Mouse (Mus musculus) gastrocnemius, postnatal 10 days (tissue): ENCODE measurements around the gene Rasal2. TPM values are rescaled to one million over a fixed set of nuclear protein-coding genes. Genes with fewer than 3 reads are reported as not detected.

Source experiments
- DNase-seq: peaks from one replicate; pipeline ENCODE4 v3.0.0; 2021; ENCODE audit warnings: mixed read lengths
- total RNA-seq, 2 experiments: library from RNA; stranded (reverse); gene quantifications; 2 replicates each; pipeline ENCODE4 v1.2.3; 2021

Gene Rasal2
- total RNA-seq, 2 experiments from 2014 or later = 13.1 to 17.4 TPM

DNA sequence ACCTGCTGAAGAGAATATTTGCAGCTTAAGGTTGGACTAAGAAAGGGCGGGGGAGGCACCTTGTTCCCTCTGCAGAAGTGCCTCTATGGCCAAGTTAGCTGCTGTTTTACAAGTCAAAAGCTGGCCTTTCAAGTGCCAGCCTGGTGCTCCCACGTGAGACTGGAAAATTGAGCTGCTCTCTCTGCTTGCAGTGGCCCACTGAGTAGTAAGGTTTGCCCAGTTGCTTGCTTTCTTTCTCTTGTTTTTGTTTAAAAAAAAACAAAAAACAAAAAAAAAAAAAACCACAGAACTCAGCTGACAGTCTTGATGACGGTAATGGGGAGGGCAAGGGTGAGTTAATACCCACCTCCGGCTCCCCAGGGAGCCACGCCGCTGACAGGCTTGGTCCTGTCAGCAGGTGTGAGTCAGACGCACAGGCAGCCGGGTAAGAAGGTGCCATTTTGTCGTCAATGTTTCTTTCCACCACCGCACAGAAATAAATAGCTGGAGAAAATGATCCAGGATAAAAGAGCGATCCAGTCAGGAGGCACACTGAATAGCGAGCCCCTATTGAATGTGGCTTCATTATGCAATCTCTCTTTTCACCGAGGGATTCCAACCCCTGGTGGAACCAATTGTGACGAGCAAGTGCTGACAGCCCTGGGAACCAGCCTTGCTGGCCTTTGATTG lies 27.7 kb upstream of the Rasal2 start:
- DNase-seq = no peak

DNA sequence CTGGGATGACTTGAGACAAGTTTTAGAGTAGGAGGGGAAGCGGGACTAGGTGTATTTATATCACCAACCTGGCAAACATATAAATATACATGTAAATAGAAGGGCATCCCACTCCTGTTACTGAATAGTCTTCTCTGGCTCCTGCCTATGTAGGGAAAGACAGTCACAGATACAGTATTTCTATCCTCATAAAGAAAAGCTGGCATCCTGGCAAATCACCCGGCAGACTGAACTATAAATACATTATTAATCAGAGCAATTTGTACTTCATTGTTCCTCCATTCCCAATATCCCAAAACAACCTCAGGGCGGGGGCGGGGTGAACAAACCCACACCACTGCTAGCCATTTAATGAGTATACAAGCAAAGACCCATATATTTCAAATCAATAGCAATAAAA lies 26.7 kb upstream of the Rasal2 start:
- DNase-seq = no peak

DNA sequence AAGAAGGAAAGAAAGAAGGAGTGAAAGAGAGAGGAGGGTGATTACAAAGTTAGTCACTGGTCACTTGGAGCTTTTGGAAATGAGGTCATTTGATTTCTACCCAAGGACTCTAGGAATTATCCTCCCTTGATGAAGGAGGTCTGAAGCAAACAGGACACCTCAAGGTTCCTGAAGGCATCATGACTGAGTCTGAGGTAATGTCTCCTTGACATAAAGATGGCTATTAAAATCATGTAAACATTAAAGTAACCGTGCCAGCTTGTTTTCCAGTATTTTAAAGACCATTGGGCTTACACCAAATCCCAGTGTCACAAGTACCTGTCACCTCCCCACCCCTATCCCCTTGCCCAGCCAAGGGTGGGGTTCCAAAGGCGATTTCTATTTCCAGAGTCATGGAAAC lies 25.9 kb upstream of the Rasal2 start:
- no peak for DNase-seq

DNA sequence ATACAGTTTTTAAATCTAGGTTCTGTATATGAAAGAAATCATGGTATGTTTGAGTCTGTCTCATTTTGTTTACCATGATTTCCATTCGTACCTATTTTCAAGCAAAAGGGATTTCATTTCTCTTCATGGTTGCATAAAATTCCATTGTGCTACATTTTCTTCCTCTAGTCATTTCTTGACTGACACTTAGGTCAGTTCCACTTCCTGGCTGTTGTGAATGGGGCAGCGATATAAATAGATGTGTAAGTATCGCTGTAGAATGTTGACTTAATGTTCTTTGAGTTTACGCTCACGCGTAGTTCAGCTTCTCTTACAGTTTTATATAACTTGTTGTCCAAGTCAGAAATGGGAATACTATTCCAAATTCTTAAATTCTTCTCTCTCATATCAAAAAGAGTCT lies 23.5 kb upstream of the Rasal2 start:
- DNase-seq = no peak

DNA sequence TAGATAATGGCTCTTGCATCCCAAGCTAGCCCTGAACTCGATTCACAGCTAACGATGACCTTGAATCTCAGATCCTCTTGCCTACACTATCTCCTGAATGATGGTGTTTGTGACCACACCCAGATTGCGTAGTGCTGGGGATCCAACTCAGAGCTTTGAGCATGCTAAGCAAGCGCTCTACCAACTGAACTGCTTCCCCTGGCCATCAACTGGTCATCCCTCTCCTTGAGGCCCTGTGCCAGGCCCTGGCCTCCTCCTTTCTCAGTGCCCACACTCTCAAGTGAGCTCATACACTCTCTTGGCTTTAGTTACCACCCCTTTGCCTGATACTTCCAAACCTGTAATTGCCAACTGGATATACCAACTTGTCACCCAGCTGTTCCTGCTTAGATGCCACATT lies 22.0 kb upstream of the Rasal2 start:
- DNase-seq = no peak

DNA sequence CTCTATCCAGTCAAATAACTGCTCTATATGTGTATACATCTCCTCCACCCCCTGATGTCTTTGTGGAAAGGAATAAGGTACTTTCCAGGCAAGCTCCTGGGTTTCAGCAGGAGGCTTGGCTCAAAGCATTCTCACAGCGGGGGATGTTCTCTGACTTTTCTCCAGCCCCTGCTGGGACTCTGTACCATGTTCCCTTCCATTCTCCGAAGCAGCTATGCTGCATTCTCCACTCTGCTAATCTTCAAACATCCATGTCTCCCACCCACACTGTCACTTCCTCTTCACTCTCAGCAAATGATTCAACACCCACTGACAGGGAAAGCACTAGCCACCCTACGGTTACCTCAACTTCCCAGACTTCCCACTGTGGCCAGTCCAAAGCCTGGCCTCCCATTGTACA lies 20.9 kb upstream of the Rasal2 start:
- no peak for DNase-seq

DNA sequence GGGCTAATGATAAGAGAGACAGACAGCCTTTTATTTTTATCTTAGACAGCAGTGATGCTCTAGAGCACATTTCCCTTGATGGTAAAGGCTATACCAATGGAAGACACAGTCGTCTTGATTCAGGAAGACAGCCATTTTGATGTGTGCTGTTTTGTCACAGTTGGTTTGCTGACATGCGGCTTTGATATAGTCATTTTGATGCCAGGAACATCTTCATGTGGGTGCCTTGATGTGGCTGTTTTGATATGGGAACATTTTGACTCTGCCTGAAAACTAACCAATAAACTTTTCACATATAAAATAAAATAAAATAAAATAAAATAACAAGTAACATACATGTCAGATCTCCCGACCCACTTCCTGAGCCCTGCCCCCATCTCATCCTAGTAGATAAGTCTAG lies 16.0 kb upstream of the Rasal2 start:
- DNase-seq = no peak

DNA sequence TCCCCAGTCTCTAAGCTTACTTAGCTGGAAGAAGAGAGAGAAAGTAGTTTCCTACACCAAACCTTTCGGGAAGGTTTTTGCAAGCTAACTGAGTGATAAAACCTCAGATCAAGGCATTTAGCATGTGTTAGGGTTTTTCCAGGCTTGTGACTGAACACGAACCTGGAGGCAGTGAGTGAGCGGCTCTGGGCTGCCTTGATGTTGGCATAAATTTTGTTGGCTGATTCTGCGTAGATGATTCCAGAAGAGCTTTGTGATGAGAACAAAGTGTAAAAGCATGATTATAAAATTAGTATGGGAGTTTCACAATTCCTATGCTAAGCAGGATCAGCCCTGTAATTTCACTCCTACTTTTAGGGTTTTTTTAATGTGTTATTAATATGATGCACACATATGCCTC lies 15.2 kb upstream of the Rasal2 start:
- no peak for DNase-seq

DNA sequence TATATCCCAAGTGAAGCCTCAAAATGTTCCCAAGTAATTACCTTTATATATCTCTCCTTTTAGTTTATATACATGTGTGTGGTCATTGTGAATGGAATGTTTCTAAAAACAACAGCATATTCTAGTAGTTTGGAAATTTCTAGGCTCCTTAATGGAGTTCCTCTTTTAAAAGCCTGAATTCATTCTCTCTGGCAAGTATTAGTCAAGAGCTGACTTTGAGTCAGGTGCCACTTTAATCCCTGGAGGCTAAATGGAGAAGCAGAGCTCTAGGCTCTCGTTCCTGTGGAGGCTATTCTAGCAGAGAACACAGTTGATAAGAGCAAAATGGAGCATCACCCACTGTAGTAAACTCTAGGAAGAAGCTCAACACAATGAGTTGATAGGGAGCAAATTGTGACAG lies 14.5 kb upstream of the Rasal2 start:
- no peak for DNase-seq

DNA sequence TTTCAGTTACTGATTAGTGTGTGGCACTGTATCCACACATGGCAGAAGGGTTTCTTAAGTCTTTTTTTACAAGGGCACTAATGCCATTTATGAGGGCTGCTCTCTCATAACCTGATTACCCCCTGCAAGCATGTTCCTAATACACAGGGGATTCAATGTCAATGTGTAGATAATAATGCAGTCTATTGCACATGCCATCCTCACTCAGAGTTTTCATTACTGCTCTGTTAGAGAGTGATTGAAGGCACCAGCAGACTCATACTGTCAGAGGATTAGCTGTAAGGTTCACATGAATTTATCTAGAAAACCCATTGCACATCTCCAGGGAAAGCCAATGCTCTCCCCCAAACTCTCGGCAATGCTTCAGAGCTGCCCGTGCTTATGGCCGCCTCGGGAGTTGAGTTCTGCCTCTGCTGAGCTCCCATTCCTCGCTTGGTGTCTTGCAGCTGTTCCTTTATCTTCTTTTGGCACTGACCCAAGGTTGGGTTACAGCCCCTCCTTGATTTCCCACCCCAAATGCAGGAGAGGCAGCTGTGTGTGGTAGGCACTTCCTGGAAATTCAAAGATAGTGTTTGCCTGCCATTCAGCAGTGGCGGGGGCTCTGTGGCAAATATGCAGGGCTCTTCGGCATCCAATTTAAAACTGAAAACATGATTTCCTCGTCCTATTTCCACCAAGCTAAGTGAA lies 13.5 kb upstream of the Rasal2 start:
- DNase-seq = no peak

DNA sequence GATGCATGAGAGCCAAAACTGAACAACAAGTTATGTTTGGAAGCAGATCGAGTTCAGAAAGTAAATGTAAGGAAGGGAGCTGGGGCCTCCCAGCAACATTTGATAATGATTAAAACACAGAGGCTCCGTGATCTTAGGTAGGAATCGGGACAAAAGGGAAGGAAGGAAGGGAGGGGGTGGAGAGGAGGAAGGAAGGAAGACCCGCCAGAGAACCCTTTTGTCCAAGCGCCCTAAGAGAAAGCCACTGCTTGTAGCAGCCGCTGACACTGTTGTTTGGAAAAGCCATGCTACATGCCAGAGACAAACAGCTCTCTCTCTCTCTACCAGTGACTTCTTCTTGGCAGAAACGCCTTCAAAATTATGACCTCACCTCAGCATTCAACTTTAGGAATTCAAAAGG lies 5.5 kb upstream of the Rasal2 start:
- DNase-seq = no peak

DNA sequence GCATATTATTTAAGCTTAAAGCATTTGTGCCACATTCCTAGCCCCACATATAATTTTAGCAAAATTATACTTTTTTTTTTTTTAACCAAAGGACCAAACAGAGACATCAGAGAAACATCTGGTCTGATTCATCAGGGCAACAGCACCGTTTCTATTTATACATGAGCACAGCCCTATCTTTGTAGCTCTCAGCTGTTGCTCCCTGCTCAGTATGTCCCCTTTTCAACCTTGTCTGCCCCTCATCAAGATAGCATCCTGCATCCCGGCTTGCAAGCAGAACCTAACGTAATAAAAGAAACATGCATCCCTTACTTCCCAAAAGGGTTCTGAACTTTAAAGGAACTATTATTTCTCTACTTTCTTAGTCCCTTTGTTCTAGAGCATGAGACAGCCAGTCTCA lies 5.0 kb upstream of the Rasal2 start:
- DNase-seq = no peak

DNA sequence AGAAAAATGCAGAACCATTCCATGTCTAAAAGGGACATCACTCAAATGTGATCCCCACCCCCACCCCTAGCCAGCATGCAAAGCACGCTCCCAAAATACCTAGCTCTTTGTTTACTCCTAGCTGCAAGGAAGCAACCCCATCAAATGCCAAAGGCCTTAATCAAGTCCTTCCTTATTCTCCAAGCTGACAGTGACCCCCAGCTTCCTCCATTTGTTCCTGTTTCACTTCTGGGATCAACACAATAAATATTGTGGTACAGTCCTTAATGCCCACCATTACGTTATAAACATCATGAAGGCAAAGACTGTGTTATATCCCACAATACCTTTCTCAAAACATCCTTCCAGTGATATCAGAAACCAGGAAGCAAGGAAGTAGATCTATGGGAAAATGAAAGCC lies 4.2 kb upstream of the Rasal2 start:
- DNase-seq = no peak

DNA sequence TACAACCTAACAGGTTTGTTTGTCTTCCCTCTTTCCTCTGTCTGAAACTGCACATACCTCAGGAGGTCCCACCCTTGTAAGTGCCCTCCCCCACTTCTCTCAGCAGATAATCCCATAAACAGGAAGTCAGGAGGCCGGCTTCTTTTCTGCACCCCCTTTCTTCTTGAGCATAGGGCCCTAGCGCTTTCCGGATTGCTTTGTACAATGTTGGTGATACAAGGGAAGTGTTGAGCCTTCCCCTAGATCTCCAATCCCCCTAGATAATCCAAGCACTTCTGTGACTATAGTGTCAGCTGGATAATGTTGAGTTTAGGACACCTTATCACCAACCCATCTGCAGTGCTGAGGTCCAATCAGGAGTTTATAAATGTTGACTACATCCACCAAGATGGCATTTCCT lies 3.4 kb upstream of the Rasal2 start:
- DNase-seq = no peak

DNA sequence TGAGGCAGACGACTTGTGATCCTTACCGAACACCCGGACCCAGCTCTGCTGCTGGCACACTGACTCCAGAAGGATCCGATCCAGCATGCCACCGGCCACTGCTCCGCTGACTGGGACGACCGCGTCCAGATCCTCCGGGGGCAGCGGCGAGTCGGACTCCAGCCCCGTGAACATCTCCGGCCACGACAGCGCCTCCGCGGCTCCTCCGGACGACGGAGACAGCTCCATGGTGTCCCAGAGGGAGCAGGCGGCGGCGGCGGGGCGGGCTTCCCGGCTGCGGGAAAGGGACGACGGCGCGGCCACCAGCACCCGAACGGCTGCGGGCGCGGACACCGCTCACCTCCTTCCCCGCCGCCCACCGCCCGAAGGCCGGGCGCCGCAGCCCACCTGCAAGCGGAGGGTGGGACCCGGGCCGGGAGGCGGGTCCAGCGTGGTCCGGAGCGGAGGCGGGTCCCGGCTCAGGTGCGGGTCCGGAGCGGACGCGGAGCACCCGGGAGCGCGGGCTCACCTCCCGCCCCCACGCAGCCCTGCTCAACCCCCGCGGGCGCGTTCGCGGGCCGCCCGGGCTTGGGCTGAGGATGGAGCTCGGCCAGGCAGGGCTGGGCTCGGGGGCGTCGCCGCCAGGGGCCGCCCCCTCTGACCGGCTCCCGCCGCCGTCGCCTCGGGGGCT lies 549 bp downstream of the Rasal2 start:
- DNase-seq = peak; percentile 68

DNA sequence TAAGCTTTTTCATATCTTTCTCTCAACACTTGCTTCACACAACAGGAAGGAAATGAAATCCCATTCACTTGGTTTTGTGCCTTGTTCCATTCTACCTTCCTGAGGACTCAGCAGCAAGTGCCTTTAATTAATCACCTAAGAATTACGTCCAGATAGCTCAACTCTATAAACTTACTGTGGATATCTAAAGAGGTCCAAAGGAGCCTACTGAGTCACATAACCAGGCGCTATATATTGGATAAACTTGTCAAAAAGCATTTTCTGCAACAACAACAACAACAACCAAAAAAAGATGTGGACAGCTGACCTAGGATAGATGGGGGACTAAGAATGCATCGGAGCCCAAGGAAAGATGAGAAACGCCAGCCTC lies 1.1 kb downstream of the Rasal2 start:
- DNase-seq = no peak

DNA sequence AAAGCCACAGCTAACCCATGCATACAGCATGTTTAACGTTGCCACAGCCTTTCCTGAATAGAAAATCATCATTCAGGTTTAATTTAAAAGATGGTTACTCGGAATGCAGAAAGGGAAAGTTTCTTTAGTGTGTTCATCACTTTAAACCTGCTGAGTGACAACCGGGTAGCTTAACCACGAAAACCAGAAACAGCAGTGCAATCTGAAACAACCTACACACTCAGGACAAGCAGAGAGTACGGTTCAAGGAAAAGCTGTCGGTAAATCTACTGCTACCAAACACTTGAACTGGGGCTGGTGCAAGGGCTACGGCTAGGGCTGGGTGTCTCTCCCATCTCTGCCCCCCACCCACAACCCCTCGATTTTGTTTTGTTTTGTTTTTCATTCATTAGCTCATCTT lies 1.5 kb downstream of the Rasal2 start:
- DNase-seq = no peak

DNA sequence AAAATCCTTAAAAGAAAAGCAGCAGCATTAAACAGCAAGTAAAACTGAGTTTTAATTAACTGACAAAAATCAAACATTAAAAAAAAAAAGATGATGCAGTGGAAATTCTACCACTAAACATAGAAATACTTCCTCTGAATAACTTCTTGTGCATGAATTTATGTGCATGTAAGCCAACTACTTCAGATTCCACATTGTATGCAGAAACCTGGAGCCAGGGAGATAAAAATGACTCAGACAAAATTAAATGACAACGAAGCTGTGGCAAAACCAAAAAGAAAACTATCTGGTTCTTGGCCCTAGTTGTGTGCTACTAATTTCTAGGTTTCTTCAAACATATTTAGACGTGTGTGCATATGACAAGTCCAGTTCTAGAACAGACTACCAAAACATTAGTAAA lies 2.7 kb downstream of the Rasal2 start:
- no peak for DNase-seq

DNA sequence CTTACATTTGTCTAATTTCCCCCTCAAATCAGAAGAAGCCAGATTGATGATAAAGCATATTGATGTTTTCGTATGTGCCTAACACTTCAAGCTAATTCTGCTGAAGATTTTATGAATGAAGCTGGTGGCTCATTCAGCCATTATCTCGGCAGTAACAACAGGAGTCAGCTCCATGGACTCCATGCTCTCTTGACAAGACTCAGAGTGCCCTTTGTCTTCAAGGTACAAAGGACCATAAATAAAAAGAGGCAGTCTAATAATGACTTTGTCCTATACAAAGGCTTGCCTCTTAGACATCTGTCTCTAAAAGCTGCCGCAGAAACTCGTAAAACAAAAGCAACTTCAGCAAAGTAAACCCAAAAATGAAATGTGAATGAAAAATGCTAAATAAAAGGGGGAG lies 24.4 kb downstream of the Rasal2 start:
- no peak for DNase-seq

DNA sequence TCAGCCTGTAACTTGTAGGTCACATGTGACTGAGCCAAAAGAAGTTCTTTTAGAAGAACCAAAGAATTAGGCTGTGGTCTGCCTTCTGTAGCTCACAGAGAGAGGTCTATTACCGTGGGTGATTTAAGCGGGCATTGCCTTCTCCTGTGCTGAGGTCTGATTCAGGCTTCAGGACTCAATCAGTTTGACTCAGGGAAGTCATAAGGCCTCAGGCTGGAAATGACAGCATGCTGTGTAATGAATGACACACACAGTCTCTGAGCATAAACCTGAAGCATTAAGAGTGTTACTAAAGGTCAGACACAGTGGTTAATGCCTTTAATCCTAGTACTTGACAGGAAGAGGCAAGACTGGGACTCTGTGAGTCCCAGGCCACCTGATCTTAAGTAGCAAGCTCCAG lies 31.7 kb downstream of the Rasal2 start:
- no peak for DNase-seq

DNA sequence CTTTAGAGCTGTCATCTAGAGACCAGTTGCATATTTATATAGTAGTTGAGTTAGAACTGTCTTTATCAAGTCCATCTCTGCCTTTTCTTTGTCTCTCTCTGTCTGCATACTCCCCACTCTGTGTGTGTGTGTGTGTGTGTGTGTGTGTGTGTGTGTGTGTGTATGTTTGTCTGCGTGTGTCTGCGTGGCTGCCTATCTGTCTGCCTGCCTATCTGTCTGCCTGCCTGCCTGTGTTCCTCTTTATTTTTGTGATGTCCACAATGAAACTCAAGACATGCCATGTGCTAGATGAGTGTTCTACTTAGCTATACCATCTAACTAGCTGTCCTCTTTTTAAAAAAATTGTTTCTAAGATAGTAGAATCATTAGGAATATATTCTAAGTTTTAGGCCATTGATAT lies 42.0 kb downstream of the Rasal2 start:
- no peak for DNase-seq

DNA sequence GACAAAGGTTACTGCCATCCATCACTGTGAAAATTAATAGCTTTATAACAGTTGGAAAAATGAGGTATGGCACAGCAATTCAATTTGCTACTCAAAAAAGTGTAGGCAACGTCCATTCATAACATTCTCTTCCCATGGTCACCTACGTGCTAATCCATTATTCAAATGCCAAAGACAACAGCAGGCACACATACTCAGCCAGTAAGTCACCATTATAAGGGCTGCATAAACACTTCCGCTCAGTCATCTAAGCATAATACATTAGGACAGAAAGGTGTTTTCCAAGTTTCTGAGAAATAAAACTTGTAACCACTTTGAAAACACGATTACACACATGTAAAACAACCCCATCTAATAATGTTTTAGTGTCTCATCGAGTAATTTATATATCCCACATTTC lies 44.1 kb downstream of the Rasal2 start:
- no peak for DNase-seq

DNA sequence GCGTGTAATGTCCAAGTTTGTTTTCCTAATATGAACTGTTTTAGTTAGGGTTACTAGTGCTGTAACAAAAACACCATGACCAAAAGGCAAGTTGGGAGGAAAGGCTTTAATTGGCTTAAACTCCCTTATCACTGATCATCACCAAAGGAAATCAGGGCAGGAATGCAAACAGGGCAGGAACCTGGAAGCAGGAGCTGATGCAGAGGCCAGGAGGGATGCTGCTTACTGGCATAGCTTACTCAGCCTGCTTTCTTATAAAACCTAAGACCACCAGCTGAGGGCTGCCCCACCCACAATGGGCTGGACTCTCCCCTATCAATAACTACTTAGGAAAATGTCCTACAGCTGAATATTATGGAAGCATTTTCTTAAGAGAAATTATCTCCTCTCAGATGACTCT lies 65.7 kb downstream of the Rasal2 start:
- no peak for DNase-seq

DNA sequence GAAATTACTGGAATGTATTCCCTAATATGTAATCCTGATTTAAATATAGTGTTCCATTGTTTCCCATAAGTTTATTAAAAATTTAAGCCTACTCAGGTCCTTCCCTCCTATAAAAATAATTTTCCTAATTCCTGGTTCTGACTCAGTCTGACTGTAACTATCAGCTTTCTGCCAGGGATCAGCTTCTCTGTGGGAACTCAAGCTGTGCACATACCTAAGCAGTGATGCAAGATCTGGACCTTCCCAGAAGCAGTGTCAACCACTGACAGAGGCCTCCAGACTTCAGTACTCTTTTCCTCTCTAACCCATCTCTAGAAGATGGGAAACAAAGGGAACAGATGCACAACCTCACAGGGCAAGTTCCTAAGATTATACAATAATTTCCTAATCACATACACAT lies 68.9 kb downstream of the Rasal2 start:
- DNase-seq = no peak
